Mouse (Mus musculus) cerebellum, postnatal 10 days (tissue): ENCODE measurements around the gene B4galt1.
A peak's percentile ranks its signal among the peaks of the same experiment; 100 is the strongest.

Experiments used
- DNase-seq, 2 experiments: peaks; one replicate each; pipeline ENCODE4 v3.0.0; 2021; ENCODE audit warnings: mixed read lengths in 2 of 2

The B4galt1 gene

DNA sequence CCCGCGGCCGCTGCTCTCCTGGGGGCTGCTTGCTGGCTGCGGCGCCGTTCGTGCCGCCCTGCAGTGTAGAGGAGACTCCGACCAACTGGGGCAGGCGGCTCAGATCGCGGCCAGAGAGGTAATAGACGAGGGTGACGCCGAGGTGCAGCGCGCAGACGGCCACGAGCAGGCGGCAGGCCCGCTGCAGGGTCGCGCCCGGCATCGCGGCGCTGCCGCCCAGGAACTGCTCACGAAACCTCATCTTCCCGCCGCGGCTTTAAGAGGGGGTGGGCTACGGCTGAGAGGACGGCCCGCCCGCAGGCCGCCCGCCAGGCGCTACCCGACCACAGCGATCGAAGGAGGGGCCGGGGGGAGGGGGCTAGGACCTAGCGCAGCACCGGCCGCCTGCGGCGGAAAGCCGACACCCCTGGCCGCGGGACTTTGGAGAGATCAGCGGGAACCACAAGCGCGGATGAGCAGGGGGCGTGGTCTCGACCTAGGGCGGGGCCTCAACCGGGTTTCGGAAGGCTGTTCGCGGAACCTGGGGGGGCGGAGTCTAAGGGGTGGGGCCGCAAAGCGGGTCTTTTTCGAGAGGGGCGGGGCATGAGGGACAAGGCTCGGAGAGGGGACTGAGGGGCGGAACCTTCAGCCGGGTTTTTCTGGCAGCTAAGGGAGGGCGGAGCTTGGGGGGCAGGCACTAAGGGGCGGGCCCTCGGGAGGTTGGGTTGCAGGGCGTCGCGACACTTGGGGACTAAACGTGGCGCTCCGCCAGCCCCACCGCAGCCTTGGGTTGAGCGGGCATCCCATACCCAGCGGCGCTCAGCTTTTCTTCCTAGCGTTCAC is at the start of gene B4galt1:
B4galt1 (minus strand) TSS at position 441 of the 822 bp plus-strand sequence.
- peak; percentile 99 for DNase-seq

DNA sequence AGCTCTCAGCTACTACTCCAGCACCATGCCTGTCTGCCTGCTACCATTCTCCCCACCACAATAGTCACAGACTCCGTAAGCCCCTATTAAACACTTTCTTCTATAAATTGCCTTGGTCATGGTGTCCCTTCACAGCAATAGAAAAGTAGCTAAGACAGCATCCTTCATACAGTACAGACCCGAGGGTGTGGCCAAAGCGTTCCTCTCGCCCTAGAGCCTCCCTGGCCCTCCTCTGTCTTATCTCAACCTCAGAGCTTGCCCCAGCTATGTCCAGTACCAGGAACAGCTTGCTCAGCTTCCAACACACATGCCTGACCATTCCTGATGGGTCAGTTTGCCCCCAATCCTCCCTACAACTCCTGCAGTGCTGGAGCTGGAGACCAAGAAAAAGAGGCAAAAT is 46.8 kb upstream of the B4galt1 start:
- no peak for DNase-seq

DNA sequence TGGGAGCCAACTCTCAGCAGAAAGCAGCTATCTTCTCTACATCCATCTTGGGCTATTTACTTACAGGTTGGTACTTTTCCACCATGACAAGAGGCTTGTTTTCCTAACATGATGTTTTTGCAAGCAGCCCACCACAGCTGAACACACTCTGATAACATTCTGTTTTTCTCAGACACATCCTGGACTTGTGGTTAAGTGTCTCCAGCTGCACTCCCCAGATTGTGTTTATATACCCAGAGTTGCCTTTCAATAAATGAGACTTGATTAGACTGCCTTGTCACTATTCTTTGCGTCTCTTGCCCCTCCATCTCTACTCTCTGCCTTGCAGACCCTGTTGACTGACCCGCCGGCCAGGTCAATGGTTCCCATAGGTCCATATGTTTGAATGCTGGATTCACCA is 46.3 kb upstream of the B4galt1 start:
- no peak for DNase-seq

GRCm38 (mm10) chr4:40899264-40899663 is 45.5 kb upstream of the B4galt1 start:
- DNase-seq = no peak

DNA sequence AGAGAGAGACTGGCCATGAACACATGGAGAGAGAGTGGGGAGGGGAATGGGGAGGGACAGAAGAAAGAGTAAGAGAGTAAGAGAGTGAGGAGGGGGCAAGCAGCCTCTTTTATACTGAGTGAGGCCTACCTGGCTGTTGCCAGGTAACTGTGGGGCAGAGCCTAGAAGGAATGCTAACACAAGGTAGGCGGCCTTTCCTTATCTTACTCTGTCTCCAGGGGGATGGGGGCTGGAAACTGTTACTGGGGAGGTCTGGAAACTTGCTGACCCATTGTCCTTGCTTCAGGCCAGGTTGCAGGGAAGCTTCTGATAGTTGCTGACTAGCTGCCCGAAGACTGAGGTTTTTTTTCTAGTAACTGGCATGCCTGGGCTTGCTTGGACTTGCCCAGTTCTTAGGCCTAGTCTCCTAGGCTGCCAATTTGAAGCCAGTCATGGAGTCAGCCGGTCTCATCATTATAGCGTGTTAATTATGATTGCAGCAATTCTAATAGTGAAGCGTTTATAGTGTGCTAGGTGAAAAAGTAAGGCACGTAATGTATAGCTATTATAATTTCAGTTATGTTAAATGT is 44.8 kb upstream of the B4galt1 start:
- DNase-seq = no peak

GRCm38 (mm10) chr4:40895646-40896045 is 41.8 kb upstream of the B4galt1 start:
- no peak for DNase-seq

DNA sequence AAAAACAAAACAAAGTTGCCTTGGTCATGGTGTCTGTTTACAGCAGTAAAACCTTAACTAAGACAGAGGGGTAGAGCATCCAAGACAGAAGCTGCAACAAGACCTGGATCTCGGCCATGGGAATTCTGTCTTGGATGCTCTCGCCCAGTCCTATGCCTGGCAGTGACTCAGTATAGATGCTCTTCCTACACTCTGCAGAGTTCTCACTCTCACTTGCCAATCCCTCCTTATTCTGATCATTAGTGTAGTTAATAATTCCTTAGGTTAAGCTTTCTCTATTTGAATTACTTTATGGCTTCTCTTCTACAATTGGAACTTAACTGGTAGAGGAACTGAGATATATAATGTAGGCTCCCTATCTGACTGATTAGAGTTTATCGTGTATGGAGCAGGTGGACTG is 41.3 kb upstream of the B4galt1 start:
- DNase-seq = no peak

- peak; percentile 52 to 65 for DNase-seq
These were observed 37.4 kb upstream of the B4galt1 start for GRCm38 (mm10) chr4:40891206-40891605.

DNA sequence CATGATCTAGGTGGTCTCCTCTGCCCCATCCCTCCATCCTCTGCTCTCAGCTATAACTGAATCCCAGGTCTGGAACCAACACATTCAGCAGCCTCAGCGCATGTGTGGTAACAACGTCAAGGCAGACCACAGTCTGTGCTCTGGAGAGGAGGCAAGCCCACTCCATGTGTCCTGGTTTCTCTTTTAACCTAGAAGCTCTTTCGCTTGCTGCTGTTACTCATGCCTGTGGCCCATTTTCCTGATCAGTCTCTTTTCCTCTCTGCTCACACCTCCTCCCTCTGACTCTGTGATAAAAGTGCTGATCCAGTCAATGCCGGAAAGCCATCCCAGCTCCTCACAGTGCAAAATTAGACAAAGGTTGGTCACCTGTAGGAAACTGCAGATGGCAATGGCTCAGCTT is 36.2 kb upstream of the B4galt1 start:
- DNase-seq = no peak

- DNase-seq = no peak
These were observed 35.4 kb upstream of the B4galt1 start for GRCm38 (mm10) chr4:40889252-40889651.

DNA sequence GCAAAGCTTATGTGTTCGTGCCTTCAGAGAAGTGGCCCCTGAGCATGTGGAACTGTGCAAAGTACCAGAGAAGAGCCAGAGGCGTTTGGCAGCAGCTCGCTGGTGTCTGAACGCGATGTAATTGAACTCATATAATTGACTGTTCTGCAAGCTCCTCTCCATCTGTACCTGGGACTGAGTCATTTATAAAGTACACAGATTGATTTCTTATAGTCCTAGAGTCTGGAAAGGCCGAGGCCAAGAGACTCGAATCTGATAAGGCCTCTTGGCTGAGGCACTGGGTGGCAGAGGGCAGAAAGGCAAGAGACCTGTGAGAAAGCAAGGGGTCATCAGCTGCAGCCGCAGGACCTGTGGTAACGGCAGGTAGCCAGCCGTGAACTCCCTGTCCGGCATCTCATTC is 35.0 kb upstream of the B4galt1 start:
- DNase-seq = no peak

DNA sequence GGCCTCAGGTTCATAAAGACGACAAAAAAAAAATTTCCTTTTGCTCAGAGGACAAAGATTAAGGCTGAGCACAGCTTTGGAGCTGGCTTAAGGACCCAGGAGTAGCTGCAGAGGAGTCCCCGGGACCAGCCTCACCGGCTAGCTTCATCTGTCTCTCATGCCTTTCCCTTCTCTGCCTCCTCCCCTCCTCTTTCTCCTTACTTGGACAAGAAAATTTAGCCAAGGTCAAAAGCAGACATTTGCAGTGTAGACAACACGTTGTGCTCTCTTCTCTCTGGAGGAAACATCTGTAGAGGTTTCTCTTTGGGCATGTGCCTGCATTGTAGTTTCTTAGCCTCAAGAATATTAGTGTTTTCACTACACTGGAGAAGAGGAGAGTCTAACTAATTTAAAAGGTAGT is 32.1 kb upstream of the B4galt1 start:
- DNase-seq = no peak

- DNase-seq = no peak
These were observed 31.3 kb upstream of the B4galt1 start for GRCm38 (mm10) chr4:40885166-40885525.

GRCm38 (mm10) chr4:40884282-40885165 is 30.7 kb upstream of the B4galt1 start:
- DNase-seq = no peak

GRCm38 (mm10) chr4:40883200-40883599 is 29.4 kb upstream of the B4galt1 start:
- no peak for DNase-seq

GRCm38 (mm10) chr4:40877528-40877927 is 23.7 kb upstream of the B4galt1 start:
- no peak for DNase-seq

- DNase-seq = peak; percentile 68 to 71
These were observed 23.1 kb upstream of the B4galt1 start for GRCm38 (mm10) chr4:40876814-40877371.

GRCm38 (mm10) chr4:40875842-40876241 is 22.0 kb upstream of the B4galt1 start:
- peak; percentile 15 to 17 for DNase-seq

DNA sequence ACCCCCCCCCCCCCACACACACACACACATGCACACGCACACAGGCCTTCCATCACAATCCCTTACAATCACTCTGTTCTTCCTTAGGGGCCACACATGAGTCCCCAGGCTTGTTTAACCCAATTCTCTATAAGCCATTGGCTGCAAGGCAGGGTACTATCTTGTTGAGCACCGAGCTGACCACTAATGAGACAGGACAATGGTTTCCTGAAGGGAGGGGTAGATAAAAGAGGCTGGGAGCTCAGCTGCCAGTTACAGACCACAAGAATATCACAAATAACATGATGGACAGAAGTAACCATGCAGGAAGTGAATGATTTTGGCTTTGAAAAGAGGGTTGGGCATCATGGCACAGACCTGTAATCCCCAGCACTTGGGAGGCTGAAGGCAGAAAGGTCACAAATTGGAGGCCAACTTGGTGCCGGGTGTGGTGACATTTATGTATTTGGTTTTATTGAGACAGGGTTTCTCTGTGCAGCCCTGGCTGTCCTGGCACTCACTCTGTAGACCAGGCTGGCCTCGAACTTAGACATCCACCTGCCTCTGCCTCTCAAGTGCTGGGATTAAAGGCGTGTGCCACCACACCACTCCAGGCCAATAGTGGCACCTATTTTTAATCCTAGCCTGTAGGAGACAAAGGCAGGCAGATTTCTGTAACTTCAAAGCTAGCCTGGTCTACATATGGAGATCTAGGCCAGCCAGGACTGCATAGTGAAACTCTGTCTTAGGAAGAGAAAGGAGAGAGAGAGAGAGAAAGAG is 21.2 kb upstream of the B4galt1 start:
- DNase-seq = no peak

DNA sequence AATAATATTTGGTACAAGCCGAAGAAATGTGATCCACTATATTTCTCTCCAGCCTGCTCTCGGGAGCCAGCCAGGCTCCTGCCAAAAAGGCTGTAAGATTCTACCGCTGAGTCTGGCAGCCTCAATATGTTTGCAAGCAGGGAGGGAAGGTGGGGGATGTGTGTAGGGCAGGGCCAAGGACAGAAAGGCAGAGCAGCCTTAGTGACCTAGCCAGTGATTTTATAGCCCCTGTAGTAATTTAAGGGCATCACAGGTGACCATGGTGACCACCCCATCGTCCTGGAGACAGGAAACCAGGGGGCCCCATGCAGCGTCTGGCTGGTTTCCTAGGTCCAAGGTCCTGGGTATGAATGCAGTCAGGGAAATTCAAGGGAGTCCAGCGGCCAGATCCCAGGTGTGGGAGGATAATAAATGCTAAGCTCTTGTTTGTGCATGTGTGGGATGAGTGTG is 20.4 kb upstream of the B4galt1 start:
- peak; percentile 70 to 76 for DNase-seq

DNA sequence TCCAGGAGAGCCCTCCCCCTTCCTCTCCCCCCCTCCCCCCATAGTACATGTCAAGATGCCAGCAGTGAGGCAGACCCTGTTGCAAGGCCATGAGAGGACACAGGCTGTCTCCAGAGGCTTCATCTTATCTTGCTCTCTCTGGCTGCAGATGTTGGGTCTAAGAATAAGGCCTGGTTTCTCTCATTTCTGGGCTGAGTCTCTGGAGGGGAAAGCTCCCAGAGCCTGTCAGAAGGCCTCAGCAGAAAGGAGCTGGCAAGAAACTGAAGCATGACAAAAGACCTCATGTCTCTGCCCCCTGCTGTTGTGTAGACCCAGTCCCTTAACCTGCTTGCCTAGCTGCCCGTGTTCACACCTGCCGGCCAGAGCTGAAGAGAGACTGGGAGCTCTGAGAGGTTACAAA is 19.5 kb upstream of the B4galt1 start:
- peak; percentile 16 to 28 for DNase-seq

DNA sequence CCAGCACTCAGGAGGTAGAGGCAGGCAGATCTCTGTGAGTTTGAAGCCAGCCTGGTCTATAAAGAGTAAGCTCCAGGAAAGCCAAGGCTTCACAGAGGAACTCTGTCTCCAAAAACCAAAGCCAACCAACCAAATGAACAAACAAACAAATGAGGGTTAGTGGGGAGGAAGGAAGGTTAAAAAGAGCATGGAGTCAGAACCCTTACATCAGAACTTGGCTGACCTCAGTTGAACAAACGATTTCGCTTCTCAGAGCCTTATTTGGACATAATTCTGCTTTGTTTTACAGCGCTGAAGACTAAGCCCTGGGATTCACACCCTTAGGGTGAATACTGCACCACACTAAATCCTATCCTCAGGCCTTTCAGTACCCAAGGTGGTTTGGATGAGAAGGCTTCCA is 18.3 kb upstream of the B4galt1 start:
- DNase-seq = no peak
